Mouse (Mus musculus): Measurements from ENCODE around the gene Anks4b.

The Anks4b gene

GRCm38 (mm10) chr7:120182891-120183290 is 9.2 kb downstream of the Anks4b start:
- in situ Hi-C loops (cut with MboI, MseI): no loop called here

- in situ Hi-C loops (cut with MboI, MseI): no loop called here
These were observed 15.3 kb downstream of the Anks4b start for GRCm38 (mm10) chr7:120188946-120189345.

GRCm38 (mm10) chr7:120189369-120190149 is 15.9 kb downstream of the Anks4b start:
- in situ Hi-C loops (cut with MboI, MseI): no loop called here

- in situ Hi-C loops (cut with MboI, MseI): no loop called here
These were observed 16.6 kb downstream of the Anks4b start for GRCm38 (mm10) chr7:120190150-120190665.

- in situ Hi-C loops (cut with MboI, MseI): no loop called here
These were observed 18.5 kb downstream of the Anks4b start for GRCm38 (mm10) chr7:120192207-120192606.

- in situ Hi-C loops (cut with MboI, MseI): no loop called here
These were observed 19.2 kb downstream of the Anks4b start for GRCm38 (mm10) chr7:120192816-120193215.

- in situ Hi-C loops (cut with MboI, MseI): no loop called here
These were observed 21.5 kb downstream of the Anks4b start for GRCm38 (mm10) chr7:120195207-120195606.

GRCm38 (mm10) chr7:120201231-120201744 is 27.6 kb downstream of the Anks4b start:
- in situ Hi-C loops (cut with MboI, MseI): loop anchor here in 1 of 2 experiments (10.0 kb wide), 1 partner anchor 346 kb away; no protein-coding TSS in a partner anchor

- in situ Hi-C loops (cut with MboI, MseI): loop anchor here in 1 of 2 experiments (10.0 kb wide), 1 partner anchor 347 kb away; no protein-coding TSS in a partner anchor
These were observed 28.1 kb downstream of the Anks4b start, which contains the start of gene Crym for GRCm38 (mm10) chr7:120201771-120202170. Crym (minus strand) TSS chr7:120202111.

- in situ Hi-C loops (cut with MboI, MseI): loop anchor here in 1 of 2 experiments (10.0 kb wide), 1 partner anchor 349 kb away; no protein-coding TSS in a partner anchor
These were observed 30.1 kb downstream of the Anks4b start, which contains the start of gene Abca14 for GRCm38 (mm10) chr7:120203789-120204188. Abca14 (plus strand) TSS chr7:120203961.

GRCm38 (mm10) chr7:120205989-120206388 is 32.3 kb downstream of the Anks4b start:
- in situ Hi-C loops (cut with MboI, MseI): loop anchor here in 1 of 2 experiments (5.0 to 10.0 kb wide), 2 partner anchors 64 to 351 kb away; no protein-coding TSS in a partner anchor

GRCm38 (mm10) chr7:120228541-120228940 is 54.9 kb downstream of the Anks4b start:
- in situ Hi-C loops (cut with MboI, MseI): no loop called here
